Mouse (Mus musculus) B cell, adult 62 days (primary cell): ENCODE measurements around the gene Pim2. TPM values are rescaled to one million over a fixed set of nuclear protein-coding genes. Genes with fewer than 3 reads are reported as not detected.

Source experiments
- total RNA-seq: library from RNA; stranded (reverse); gene quantifications from 4 replicates; pipeline ENCODE4 v1.2.4, GENCODE M21; 2023

The Pim2 gene
- 36.0 to 41.3 TPM (median 37.2 TPM) in 4 replicates for total RNA-seq

DNA sequence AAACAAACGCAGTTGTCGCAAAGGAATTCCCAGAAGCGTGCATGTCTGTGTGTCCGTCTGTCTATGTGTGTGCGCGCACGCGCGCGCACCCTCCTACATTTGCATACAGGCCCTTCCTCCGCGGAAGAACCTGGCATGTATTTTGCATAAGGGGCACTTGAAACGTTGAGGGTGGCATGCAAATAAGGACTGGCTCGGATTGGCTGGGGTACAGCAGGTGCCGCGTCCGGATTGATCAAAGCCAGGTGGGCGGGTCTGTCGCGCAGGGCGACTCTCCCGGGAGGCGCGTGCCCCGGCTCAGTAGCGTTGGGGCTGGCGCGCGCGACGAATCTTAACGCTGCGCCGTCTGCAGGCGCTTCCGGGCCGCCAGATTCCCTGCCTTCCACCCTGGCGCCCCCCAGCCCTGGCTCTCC lies at the start of gene Pim2:
Gene Pim2, plus strand, starts transcription at position 256 of the 413 bp plus-strand sequence.

DNA sequence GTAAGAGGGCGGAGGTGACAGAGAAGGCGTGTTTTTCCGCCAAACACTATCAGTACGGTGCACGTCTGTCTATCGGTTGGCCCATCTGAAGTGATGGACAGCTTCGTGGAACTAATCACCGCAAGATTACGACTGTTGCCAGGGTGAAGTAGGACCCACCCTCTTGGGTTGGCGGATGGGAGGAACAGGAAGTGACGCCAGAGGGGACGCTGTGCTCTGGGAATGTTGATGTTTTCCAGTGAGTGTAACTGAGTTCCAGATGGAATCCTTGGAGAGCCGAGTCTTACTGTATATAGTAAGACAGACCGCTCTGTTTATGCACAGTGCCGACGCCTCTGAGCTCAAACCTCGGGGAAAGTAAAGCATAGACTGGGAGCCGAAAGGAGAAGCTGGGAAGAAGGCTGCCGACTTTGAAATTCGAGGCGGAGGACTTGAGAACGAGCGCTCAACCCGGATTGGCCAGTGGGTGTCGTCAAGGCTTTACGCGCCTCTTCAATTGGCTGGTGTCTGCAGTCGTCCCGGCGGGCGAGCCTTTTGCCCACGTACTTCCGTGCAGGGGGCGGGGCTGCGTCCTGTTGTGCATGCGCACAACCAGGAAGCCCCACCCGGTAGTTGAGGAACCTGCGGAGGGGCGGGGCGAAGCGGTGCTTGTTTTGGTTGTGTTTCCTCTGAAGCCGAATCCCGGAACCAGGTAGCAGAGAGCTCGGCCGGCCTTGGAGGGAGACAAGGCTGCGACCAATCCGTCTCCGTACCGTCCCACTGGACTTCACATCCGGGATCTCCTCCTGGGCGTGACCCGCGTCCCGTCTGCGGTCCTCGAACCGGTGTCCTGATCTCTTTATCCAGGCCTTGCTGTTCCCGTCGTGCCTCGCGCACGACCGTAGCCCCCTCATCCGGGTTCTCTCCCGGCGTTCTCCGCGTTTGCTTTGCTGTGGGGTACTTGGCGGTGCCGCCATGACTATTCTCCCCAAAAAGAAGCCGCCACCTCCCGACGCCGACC lies 36.6 kb upstream of the Pim2 start, which contains the start of gene Otud5:
Gene Otud5, plus strand, starts transcription at position 202 of the 1,000 bp plus-strand sequence.

DNA sequence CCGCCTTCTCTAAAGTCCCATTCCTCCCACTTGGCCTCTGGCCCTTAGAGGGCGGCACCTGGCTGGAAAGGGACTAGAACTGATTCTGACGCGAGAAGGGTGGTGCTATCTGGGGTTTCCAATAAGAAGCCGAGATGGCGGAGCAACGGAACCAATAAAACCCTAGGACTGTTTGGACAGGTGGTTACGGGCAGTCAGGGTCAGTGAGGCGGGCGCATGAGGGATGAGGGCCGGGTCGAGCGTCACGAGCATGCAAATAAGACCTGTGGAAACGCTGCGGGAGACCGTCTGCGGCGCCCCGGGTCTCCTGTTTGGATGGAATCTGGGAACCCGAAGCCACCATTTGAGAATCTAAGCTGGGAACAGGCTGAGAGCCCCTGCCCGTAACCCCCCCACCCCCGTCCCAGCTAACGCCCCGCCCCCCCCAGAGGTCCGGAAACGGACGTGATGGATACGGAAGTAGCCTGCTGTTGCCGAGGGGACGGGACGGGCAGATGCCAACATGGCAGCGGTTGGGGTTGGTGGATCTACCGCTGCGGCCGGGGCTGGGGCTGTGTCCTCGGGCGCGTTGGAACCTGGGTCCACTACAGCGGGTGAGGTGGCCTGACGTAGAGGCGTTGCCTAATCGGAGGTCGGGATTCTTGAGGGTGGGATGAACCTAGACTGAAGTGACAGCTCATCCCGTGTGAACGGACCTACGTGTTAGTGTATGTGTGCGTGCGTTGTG lies 5.9 kb downstream of the Pim2 start, which contains the start of gene Slc35a2:
Gene Slc35a2, plus strand, starts transcription at position 188 of the 727 bp plus-strand sequence.

GRCm38 (mm10) chrX:7898880-7899874 lies 21.1 kb downstream of the Pim2 start, which contains the start of the genes Pqbp1 and Timm17b:
TSS of gene Pqbp1 (minus strand) at chrX:7899269.
TSS of gene Timm17b (plus strand) at chrX:7899357.

DNA sequence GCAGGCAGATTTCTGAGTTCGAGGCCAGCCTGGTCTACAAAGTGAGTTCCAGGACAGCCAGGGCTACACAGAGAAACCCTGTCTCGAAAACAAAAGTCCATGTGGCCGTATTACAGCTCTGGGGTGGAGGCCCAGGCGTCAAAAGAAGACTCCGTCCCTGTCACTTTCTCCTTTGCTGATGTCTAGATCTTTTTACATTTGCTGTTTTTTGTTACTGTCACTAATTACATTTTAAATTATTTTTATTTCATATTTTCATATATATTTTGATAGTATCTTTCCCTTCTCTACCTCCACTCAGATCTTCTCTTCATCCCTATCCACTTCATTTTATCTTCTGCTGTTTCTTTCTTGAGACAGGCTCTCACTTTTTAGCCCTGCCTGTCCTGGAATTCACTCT lies 29.7 kb downstream of the Pim2 start, which contains the start of gene Gm10491:
Gene Gm10491, minus strand, starts transcription at position 101 of the 400 bp plus-strand sequence.

DNA sequence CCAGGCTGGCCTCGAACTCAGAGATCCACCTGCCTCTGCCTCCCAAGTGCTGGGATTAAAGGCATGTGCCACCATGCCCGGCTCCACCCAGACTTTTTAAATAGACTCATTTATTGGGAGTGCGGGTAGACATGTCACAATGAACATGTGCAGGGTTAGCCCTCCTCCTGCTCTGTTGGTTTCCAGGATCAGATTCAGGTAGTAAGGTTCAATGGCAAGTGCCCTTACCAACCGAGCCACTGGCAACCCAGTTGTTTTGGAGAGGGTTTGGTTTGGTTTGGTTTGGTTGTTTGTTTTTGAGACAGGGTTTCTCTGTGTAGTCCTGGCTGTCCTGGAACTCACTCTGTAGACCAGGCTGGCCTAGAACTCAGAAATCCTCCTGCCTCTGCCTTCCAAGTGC lies 31.2 kb downstream of the Pim2 start, which contains the start of gene Gm10490:
Gene Gm10490, plus strand, starts transcription at position 301 of the 400 bp plus-strand sequence.

GRCm38 (mm10) chrX:7919601-7920383 lies 41.7 kb downstream of the Pim2 start, which contains the start of gene Pcsk1n:
TSS of gene Pcsk1n (plus strand) at chrX:7919822.

DNA sequence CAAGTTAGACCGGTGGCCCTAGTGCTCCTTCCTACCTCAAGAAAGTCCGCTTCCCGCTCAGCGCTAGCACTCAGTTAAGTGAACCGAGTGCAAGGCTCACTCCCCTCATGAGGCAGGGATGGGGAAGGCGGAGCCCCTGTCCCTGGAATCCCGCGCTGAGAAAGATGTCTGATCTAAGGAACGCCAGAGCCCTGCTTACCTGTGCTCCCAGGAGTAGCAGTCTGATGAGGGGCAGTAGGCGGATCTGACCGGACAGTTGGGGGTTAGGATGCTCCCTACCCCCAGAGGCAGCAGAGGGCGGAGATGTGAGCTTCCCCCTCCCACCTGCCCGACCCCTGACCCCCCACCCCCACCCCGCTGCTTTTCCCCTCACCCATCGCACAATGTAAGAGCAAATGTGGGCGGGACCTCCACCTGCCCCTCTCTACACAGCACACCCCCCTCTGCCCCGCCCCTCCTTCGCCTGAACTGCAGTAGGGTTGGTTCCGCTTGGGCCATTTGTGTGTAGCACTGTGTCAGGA lies 50.3 kb downstream of the Pim2 start, which contains the start of gene Eras:
Gene Eras, minus strand, starts transcription at position 338 of the 521 bp plus-strand sequence.

Other genes with a start within 250 kb of the Pim2 start
- 0.36 to 0.58 TPM (median 0.56 TPM) in 3 of 4 replicates, not detected in the other for gene Syp, start 239.8 kb upstream of the Pim2 start, total RNA-seq
- 24.4 to 28.3 TPM (median 25.8 TPM) in 4 replicates for gene Prickle3, start 221.0 kb upstream of the Pim2 start, total RNA-seq
- gene Plp2, start 206.9 kb upstream of the Pim2 start, total RNA-seq, result 85.6 to 91.6 TPM (median 88.3 TPM) in 4 replicates
- gene Magix, start 197.0 kb upstream of the Pim2 start, total RNA-seq, result not detected in 4 replicates
- gene Gpkow, start 181.1 kb upstream of the Pim2 start, total RNA-seq, result 45.1 to 48.2 TPM (median 46.2 TPM) in 4 replicates
- gene Wdr45, start 163.9 kb upstream of the Pim2 start, total RNA-seq, result 58.2 to 89.6 TPM (median 70.2 TPM) in 4 replicates
- not detected in 4 replicates for gene Gm45208, start 156.0 kb upstream of the Pim2 start, total RNA-seq
- 9.6 to 13.9 TPM (median 12.0 TPM) in 4 replicates for gene Praf2, start 149.8 kb upstream of the Pim2 start, total RNA-seq
- gene Ccdc120, start 127.4 kb upstream of the Pim2 start, total RNA-seq, result not detected in 4 replicates
- gene Tfe3, start 115.7 kb upstream of the Pim2 start, total RNA-seq, result 26.2 to 36.6 TPM (median 32.7 TPM) in 4 replicates
- 277 to 286 TPM (median 284 TPM) in 4 replicates for gene Gripap1, start 88.5 kb upstream of the Pim2 start, total RNA-seq
- gene Kcnd1, start 56.0 kb upstream of the Pim2 start, total RNA-seq, result 1.5 to 2.4 TPM (median 1.9 TPM) in 4 replicates
- 168 to 185 TPM (median 181 TPM) in 4 replicates for gene Otud5, start 36.9 kb upstream of the Pim2 start, total RNA-seq
- gene Slc35a2, start 5.8 kb downstream of the Pim2 start, total RNA-seq, result 28.8 to 38.6 TPM (median 35.1 TPM) in 4 replicates
- gene Pqbp1, start 21.0 kb downstream of the Pim2 start, total RNA-seq, result 126 to 133 TPM (median 129 TPM) in 4 replicates
- gene Timm17b, start 21.1 kb downstream of the Pim2 start, total RNA-seq, result 38.8 to 55.7 TPM (median 51.5 TPM) in 4 replicates
- gene Gm10491, start 29.6 kb downstream of the Pim2 start, total RNA-seq, result not detected in 4 replicates
- gene Gm10490, start 31.3 kb downstream of the Pim2 start, total RNA-seq, result 2.1 TPM in 1 of 4 replicates, not detected in the others
- gene Pcsk1n, start 41.6 kb downstream of the Pim2 start, total RNA-seq, result not detected in 4 replicates
- not detected in 4 replicates for gene Eras, start 50.3 kb downstream of the Pim2 start, total RNA-seq
- 15.9 to 26.0 TPM (median 21.4 TPM) in 4 replicates for gene Hdac6, start 69.6 kb downstream of the Pim2 start, total RNA-seq
- not detected in 4 replicates for gene Gata1, start 99.8 kb downstream of the Pim2 start, total RNA-seq
- not detected in 4 replicates for gene Glod5, start 140.2 kb downstream of the Pim2 start, total RNA-seq
- 25.6 to 28.5 TPM (median 27.7 TPM) in 4 replicates for gene Suv39h1, start 196.5 kb downstream of the Pim2 start, total RNA-seq
- 123 to 128 TPM (median 127 TPM) in 4 replicates for gene Was, start 212.2 kb downstream of the Pim2 start, total RNA-seq